Mouse (Mus musculus) embryonic facial prominence, embryonic 14.5 days (tissue): ENCODE data around the gene Ccdc107. TPM values are rescaled to one million over a fixed set of nuclear protein-coding genes. Genes with fewer than 3 reads are reported as not detected.
A peak's percentile ranks its signal among the peaks of the same experiment; 100 is the strongest.

Experiments
- ATAC-seq: fragments of 200-750 bp; cut with Nextera tagmentation; 2 replicates; pipeline ENCODE4 v1.8.0; 2017; ENCODE audit warnings: low read depth, moderate number of reproducible peaks, moderate TSS enrichment
- DNase-seq: peaks from one replicate; pipeline ENCODE4 v3.0.0-alpha.2; 2015; ENCODE audit warnings: low spot score
- H3K27ac ChIP-seq: fragments of 300-500 bp; sonication (generic); replicated peaks from 2 replicates; pipeline ENCODE4 v1.5.1; 2014; ENCODE audit warnings: low read depth, mild to moderate bottlenecking, low read length, moderate library complexity
- H3K27me3 ChIP-seq: fragments of 300-500 bp; sonication (generic); replicated peaks from 2 replicates; pipeline ENCODE4 v1.6.1; 2014; ENCODE audit warnings: low read length; ENCODE audit not compliant: control insufficient read depth, insufficient read depth
- H3K36me3 ChIP-seq: fragments of 300-500 bp; sonication (generic); 2 replicates; pipeline ENCODE4 v1.6.1; 2014; ENCODE audit warnings: low read length, mixed read lengths; ENCODE audit not compliant: control insufficient read depth, insufficient read depth
- H3K4me1 ChIP-seq: fragments of 300-500 bp; sonication (generic); 2 replicates; pipeline ENCODE4 v1.6.1; 2014; ENCODE audit warnings: antibody characterized with exemption, low read length; ENCODE audit not compliant: control insufficient read depth, insufficient read depth
- H3K4me2 ChIP-seq: fragments of 300-500 bp; sonication (generic); 2 replicates; pipeline ENCODE4 v1.6.1; 2014; ENCODE audit warnings: low read depth, mild to moderate bottlenecking, low read length, moderate library complexity, mixed read lengths
- H3K4me3 ChIP-seq: fragments of 300-500 bp; sonication (generic); 2 replicates; pipeline ENCODE4 v1.5.1; 2014; ENCODE audit warnings: low read depth, mild to moderate bottlenecking, low read length
- H3K9ac ChIP-seq: fragments of 300-500 bp; sonication (generic); 2 replicates; pipeline ENCODE4 v1.6.1; 2014; ENCODE audit warnings: low read depth, mild to moderate bottlenecking, low read length, moderate library complexity, mixed read lengths
- H3K9me3 ChIP-seq: fragments of 300-500 bp; sonication (generic); 2 replicates; pipeline ENCODE4 v1.6.1; 2016; ENCODE audit warnings: low read length; ENCODE audit not compliant: control insufficient read depth
- WGBS: fragments of 180-500 bp; shearing (Covaris S2); extraction: QIAGEN DNeasy Blood & Tissue Kit; methylation state at CpG from one replicate; pipeline ENCODE4 v1.1.7; 2014; 5-methylcytosine and 5-hydroxymethylcytosine counted together
- polyA plus RNA-seq: library from polyadenylated mRNA; unstranded; fragments of >200 nt; fragmentation: Nextera tagmentation; extraction: Ambion mirVana; gene quantifications from 2 replicates; pipeline ENCODE4 v1.2.1, GENCODE M21; 2014

Gene Ccdc107
- polyA plus RNA-seq, 1 experiment from 2014 or later = 68.2 TPM

- Histone ChIP-seq H3K4me1 (no peaks in the 10 kb centered on the region), H3K9me3 (no peaks in the 10 kb centered on the region), H3K27me3 (no peaks in the 10 kb centered on the region), H3K27ac (no peak overlapping the region), H3K4me2 (no peak overlapping the region), H3K36me3 (no peaks in the 10 kb centered on the region), H3K4me3 (no peak overlapping the region), H3K9ac (no peak overlapping the region)
- no peak for DNase-seq
- ATAC-seq = no peak
- 94% methylated on average over 5 of the region's 5 CpGs for WGBS
Measured at GRCm38 (mm10) chr4:43463102-43463501, 29.6 kb upstream of the Ccdc107 start.

GRCm38 (mm10) chr4:43465935-43466334, 26.8 kb upstream of the Ccdc107 start:
- Histone ChIP-seq H3K4me1 (no peaks in the 10 kb centered on the region), H3K27ac (no peak overlapping the region), H3K4me2 (no peak overlapping the region), H3K9ac (no peak overlapping the region), H3K4me3 (no peak overlapping the region), H3K27me3 (no peaks in the 10 kb centered on the region), H3K36me3 (no peaks in the 10 kb centered on the region), H3K9me3 (no peaks in the 10 kb centered on the region)
- 85% methylated on average over 6 of the region's 6 CpGs for WGBS
- DNase-seq = no peak
- no peak for ATAC-seq

DNA sequence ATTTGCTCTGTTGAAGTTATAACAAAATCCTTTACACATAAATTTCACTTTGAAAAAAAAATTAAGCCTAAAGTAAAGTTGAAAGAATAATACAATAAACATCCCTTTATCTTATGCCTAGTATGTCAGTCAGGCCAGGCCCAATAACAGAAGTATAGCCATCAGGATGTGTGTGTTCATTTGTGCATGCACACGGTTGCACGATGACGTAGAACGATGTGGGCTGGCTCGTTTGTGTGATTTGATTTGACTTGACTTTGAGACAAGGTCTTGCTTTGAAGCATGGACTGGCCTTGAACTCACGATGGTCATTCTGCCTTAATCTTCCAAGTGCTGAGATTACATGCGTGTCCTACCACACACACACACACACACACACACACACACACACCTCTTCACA, 25.8 kb upstream of the Ccdc107 start:
- no peaks in the 10 kb centered on the region for H3K9me3 ChIP-seq
- H3K27me3 ChIP-seq = no peaks in the 10 kb centered on the region
- H3K27ac ChIP-seq = no peak overlapping the region
- no peak overlapping the region for H3K4me3 ChIP-seq
- WGBS = 86% methylated on average over 7 of the region's 7 CpGs
- DNase-seq (no peak), ATAC-seq (no peak)
- no peaks in the 10 kb centered on the region for H3K4me1 ChIP-seq
- H3K9ac ChIP-seq = no peak overlapping the region
- no peaks in the 10 kb centered on the region for H3K36me3 ChIP-seq
- H3K4me2 ChIP-seq = no peak overlapping the region

DNA sequence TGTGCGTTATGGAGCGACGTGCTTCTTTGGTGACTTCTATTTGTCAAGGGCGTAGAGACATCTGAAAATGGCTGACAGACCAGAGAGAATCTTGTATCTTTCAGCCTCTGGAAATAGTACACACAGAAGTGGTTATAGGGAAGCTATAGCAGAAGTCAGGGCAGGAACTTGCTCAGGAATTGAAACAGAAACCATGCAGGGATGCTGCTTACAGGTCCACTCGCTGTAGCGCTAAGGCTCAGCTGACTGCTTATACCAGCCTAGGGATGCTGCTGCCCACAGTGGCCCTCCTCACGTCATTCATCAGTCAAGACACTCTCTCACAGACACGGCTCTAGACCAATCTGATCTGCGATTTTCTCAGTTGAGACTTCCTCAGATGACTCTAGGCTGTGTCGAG, 22.4 kb upstream of the Ccdc107 start:
- 91% methylated on average over 10 of the region's 10 CpGs for WGBS
- Histone ChIP-seq H3K4me1 (no peaks in the 10 kb centered on the region), H3K4me2 (no peak overlapping the region), H3K36me3 (no peaks in the 10 kb centered on the region), H3K27ac (no peak overlapping the region), H3K4me3 (no peak overlapping the region), H3K9me3 (no peaks in the 10 kb centered on the region), H3K27me3 (no peaks in the 10 kb centered on the region), H3K9ac (no peak overlapping the region)
- ATAC-seq = no peak
- DNase-seq = no peak

DNA sequence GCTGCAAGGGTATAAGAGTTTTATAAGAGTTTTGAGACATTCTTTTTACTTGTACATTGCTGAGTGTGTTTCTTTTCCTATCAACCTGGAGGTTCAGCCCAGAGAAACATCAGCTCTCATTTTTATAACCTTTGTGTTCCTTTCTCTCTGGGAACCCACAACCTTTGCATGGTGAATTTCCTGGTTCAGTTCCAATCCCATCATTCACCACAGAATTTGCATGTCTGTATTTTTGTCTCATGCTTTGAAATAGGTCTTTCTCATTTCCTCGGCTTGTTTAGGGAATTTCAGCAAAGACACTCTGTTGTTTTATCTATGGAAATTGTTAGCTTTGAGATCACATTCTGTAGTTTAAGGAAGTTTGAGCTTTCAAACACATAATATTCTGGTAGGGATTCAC, 19.1 kb upstream of the Ccdc107 start:
- Histone ChIP-seq H3K4me3 (no peak overlapping the region), H3K27me3 (no peaks in the 10 kb centered on the region), H3K4me1 (no peaks in the 10 kb centered on the region), H3K9me3 (no peaks in the 10 kb centered on the region), H3K27ac (no peak overlapping the region), H3K4me2 (no peak overlapping the region), H3K9ac (no peak overlapping the region), H3K36me3 (no peaks in the 10 kb centered on the region)
- DNase-seq (no peak), ATAC-seq (no peak)
- WGBS = 68% methylated on average over 1 of the region's 1 CpGs

- Histone ChIP-seq H3K9me3 (no peaks in the 10 kb centered on the region), H3K9ac (no peak overlapping the region), H3K36me3 (no peaks in the 10 kb centered on the region)
Measured at GRCm38 (mm10) chr4:43476604-43477003, 16.1 kb upstream of the Ccdc107 start.

DNA sequence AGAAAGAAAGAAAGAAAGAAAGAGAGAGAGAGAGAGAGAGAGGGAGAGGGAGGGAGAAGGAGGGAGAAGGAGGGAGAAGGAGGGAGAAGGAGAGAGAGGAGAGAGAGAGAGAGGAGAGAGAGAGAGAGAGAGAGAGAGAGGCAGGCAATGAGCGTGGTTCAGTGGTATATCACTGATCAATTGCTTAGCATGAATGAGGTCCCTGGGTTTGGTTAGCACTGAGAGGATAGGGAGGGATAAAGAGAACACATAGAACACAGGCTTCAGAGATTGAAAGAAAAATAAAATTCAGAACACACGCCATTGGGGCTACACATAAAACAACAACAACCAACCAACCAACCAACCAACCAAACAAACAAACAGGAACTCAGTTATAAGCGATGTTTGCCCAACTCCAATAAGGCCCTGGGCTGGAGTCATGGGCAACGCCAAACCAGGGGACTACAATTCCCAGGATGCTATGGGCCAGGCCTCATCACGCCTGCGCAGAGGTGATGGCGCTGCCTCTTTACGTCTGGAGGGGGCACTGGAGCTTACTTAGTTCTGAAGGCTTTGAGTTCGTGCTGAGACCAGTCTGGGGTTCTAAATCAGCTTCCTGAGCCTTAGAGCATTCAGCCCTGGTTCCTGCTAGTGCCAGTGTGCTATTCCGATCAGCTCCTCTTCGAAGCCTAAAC, 14.7 kb upstream of the Ccdc107 start:
- peak overlapping the region; percentile 54 for H3K9ac ChIP-seq
- H3K27me3 ChIP-seq = no peaks in the 10 kb centered on the region
- H3K27ac ChIP-seq = peak overlapping the region; percentile 39; the same call in 1 of the 2 replicates
- H3K4me1 ChIP-seq = no peaks in the 10 kb centered on the region
- DNase-seq = peak; percentile 96
- no peaks in the 10 kb centered on the region for H3K9me3 ChIP-seq
- peak overlapping the region; percentile 55 for H3K4me2 ChIP-seq
- no peaks in the 10 kb centered on the region for H3K36me3 ChIP-seq
- H3K4me3 ChIP-seq = peak overlapping the region; percentile 31
- 15% methylated on average over 11 of the region's 11 CpGs for WGBS
- peak; percentile 97 for ATAC-seq

More at GRCm38 (mm10) chr4:43476604-43477003, 16.1 kb upstream of the Ccdc107 start:
- no peak for DNase-seq
- 82% methylated on average over 6 of the region's 6 CpGs for WGBS
- H3K4me2 ChIP-seq = no peak overlapping the region
- no peak overlapping the region for H3K27ac ChIP-seq
- no peak for ATAC-seq
- no peak overlapping the region for H3K4me3 ChIP-seq
- H3K27me3 ChIP-seq = no peaks in the 10 kb centered on the region
- H3K4me1 ChIP-seq = no peaks in the 10 kb centered on the region

DNA sequence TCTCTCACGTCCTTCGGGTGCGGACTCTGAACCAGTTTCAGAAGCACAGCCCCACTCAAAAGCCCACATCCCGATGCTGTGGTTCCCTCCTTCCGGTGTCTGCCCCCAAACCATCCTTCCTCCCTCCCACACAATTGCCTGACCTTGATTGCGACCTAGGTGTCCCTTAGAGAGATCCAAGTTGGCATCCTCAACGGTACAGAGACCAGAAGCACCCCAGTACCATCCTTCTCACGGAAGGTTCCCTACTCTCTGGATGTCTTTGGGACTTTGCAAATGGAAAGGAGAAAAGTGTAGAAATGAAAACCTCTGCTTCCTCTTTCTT, 14.2 kb upstream of the Ccdc107 start:
- Histone ChIP-seq H3K9me3 (no peaks in the 10 kb centered on the region), H3K9ac (peak overlapping the region; percentile 54)

More for the DNA sequence above, 14.2 kb upstream of the Ccdc107 start:
- ATAC-seq = no peak; the same call in 1 of the 2 replicates
- Histone ChIP-seq H3K27ac (peak overlapping the region; percentile 39; the same call in 1 of the 2 replicates), H3K27me3 (no peaks in the 10 kb centered on the region), H3K4me2 (peak overlapping the region; percentile 55), H3K4me3 (peak overlapping the region; percentile 31), H3K36me3 (no peaks in the 10 kb centered on the region), H3K4me1 (no peaks in the 10 kb centered on the region)
- WGBS = 54% methylated on average over 8 of the region's 8 CpGs
- no peak for DNase-seq
